Mouse (Mus musculus): ENCODE measurements around the gene Sec14l1.

- no peak for TF ChIP-seq CTCF (IDR thresholded peaks at IDR 0.05; ENCODE audit: low read depth)
- no peak for TF ChIP-seq EP300 (IDR thresholded peaks at IDR 0.05; ENCODE audit: low read depth)
Observed at GRCm38 (mm10) chr11:117107837-117108236, 7.1 kb upstream of the Sec14l1 start.

All from liver, postnatal 0 days (tissue).